Mouse (Mus musculus): Measurements from ENCODE around the gene Gpx3. TPM values are rescaled to one million over a fixed set of nuclear protein-coding genes. Genes with fewer than 3 reads are reported as not detected.

The Gpx3 gene
- polyA plus RNA-seq, 1 experiment, result 0.79 TPM

DNA sequence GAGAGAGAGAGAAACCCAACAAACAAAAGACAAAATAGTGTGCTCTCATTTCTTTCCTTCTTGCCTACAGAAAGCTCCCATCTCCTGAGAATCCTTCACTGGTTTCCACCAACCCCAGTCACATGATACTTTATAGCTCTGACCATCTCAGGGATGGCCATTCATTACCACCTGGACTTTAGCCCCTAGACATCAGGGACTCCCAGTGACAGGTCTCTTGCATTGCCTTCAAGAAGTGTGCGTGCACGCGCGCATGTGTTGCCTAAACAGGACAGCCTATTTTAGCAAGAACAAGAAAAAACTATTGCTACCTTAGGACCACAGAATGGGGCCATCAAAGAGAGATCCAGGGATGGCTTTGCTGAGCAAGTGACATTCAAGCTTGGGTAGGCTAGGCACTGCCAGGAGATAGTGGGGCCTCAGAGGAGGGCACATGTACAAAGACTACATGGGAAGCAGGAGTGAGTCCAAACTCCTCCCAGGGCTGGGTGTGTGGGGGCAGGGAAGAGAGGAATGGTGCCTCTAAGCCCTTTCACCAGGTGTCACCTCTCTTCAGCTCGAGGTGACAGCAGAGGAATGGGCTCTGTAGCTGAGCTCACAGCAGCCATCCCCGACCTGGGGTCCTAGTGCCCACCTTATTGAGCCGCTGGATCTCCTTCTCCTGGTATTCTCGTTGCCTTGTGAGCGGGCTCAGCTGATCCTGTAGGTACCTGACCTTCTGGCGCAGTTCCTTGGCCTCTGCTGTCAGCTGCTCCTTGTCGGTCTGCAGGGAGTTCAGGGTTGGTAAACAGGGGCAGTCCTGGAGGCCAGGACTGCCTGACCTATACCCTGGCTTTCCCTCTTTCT, 18.1 kb downstream of the Gpx3 start:
- Histone ChIP-seq H3K9me3 (ENCODE audit: control insufficient read depth, low read length) (no peaks in the 10 kb centered on the region), H3K36me3 (ENCODE audit: control insufficient read depth) (peaks cover 59% of the 10 kb centered on the region), H3K4me1 (ENCODE audit: control insufficient read depth) (no peaks in the 10 kb centered on the region; the same call in 1 of the 2 replicates), H3K4me3 (replicated peaks) (no peak overlapping the region), H3K27me3 (ENCODE audit: control insufficient read depth) (no peaks in the 10 kb centered on the region)
- TF ChIP-seq GATA1 (IDR thresholded peaks at IDR 0.05; ENCODE audit: low read length) (no peak), TAL1 (IDR thresholded peaks at IDR 0.05; ENCODE audit: low read length) (no peak)

DNA sequence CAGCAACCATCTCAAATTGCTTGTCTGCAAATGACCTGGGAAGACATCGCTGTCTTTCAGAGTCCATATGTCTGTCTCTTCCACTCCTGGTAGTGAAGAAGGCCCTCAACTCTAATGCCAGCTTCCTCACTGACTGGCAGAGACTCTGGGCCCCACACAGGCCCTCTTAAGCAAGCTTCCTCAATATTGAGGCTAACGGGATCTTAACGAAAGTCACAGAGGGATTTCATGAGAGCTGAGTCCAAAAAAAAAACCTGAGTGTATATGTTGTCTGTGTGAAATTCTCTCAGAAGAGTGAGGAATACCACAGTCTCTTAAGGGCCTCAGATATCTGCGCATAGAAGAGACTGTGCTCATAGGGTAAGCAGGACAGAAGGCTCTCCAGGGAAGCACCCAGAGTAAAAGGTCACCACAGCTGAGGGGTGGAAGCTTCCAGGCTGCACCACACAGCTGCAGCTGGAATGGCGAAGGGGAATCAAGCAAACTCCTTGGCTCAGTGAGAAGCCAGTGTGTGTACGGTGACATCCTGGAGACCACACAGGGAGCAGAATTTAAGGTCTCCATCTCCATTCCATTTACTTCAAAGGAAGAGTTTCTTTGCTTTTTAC, 18.8 kb downstream of the Gpx3 start:
- TF ChIP-seq TAL1 (IDR thresholded peaks at IDR 0.05; ENCODE audit: low read length), result no peak
- TF ChIP-seq GATA1 (IDR thresholded peaks at IDR 0.05; ENCODE audit: low read length), result no peak
- H3K36me3 ChIP-seq (ENCODE audit: control insufficient read depth), result peaks cover 61% of the 10 kb centered on the region
- H3K4me3 ChIP-seq (replicated peaks), result no peak overlapping the region

DNA sequence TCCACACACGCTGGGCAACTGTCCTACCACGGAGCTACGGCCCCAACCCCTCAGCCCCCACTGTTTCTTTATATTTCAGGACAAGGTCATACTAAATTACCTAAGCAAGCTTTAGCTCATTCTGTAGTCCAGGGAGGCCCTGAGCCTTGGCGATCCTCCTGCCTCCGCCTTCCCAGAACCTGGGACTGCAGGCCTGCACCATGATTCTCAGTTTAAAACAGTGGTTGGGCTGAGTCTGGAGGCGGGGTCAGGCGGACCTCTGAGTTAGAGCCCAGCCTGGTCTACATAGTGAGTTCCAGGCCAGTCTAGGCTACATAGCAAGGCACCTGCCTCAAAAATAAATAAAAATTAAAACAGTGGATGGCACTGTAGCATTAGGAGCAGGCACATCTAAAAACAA, 19.5 kb downstream of the Gpx3 start:
- H3K4me1 ChIP-seq (ENCODE audit: control insufficient read depth), result no peaks in the 10 kb centered on the region; the same call in 1 of the 2 replicates
- H3K27me3 ChIP-seq (ENCODE audit: control insufficient read depth), result no peaks in the 10 kb centered on the region
- no peak overlapping the region for H3K4me3 ChIP-seq (replicated peaks)
- TF ChIP-seq TAL1 (IDR thresholded peaks at IDR 0.05; ENCODE audit: low read length) (no peak), GATA1 (IDR thresholded peaks at IDR 0.05; ENCODE audit: low read length) (no peak)
- H3K9me3 ChIP-seq (ENCODE audit: control insufficient read depth, low read length), result no peaks in the 10 kb centered on the region
- H3K36me3 ChIP-seq (ENCODE audit: control insufficient read depth), result peaks cover 64% of the 10 kb centered on the region

More for the DNA sequence above, 18.8 kb downstream of the Gpx3 start:
- Histone ChIP-seq H3K9me3 (ENCODE audit: control insufficient read depth, low read length) (no peaks in the 10 kb centered on the region), H3K4me1 (ENCODE audit: control insufficient read depth) (no peaks in the 10 kb centered on the region; the same call in 1 of the 2 replicates), H3K27me3 (ENCODE audit: control insufficient read depth) (no peaks in the 10 kb centered on the region)

- H3K4me1 ChIP-seq (ENCODE audit: control insufficient read depth), result no peaks in the 10 kb centered on the region; the same call in 1 of the 2 replicates
- H3K36me3 ChIP-seq (ENCODE audit: control insufficient read depth), result peaks cover 63% of the 10 kb centered on the region
- no peaks in the 10 kb centered on the region for H3K27me3 ChIP-seq (ENCODE audit: control insufficient read depth)
- H3K9me3 ChIP-seq (ENCODE audit: control insufficient read depth, low read length), result no peaks in the 10 kb centered on the region
- no peak overlapping the region for H3K4me3 ChIP-seq (replicated peaks)
- no peak for TF ChIP-seq TAL1 (IDR thresholded peaks at IDR 0.05; ENCODE audit: low read length)
- no peak for TF ChIP-seq GATA1 (IDR thresholded peaks at IDR 0.05; ENCODE audit: low read length)
These were observed 20.2 kb downstream of the Gpx3 start for GRCm38 (mm10) chr11:54922488-54922887.

DNA sequence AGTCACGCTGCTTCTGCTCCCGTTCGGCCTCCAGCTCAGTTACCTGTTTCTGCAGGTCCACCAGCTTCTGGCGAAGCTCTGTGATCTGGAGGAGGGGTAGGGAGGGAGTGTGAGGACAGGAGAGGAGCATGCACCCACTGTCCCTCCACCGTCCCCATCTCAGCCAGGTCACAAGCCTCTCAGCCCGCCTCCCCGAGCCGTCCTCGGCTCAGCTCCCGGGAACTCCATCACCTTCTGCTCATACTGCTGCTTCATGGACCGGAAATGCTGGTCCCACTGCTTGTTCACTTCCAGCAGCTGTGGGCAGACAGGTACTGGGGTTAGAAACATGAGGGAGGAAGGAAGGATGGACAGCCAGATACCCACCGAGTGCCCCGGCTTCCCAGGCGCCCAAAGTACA, 21.9 kb downstream of the Gpx3 start:
- no peaks in the 10 kb centered on the region; the same call in 1 of the 2 replicates for H3K4me1 ChIP-seq (ENCODE audit: control insufficient read depth)

GRCm38 (mm10) chr11:54927346-54928140, 25.3 kb downstream of the Gpx3 start:
- H3K36me3 ChIP-seq (ENCODE audit: control insufficient read depth), result peaks cover 80% of the 10 kb centered on the region
- no peaks in the 10 kb centered on the region for H3K27me3 ChIP-seq (ENCODE audit: control insufficient read depth)
- no peak for TF ChIP-seq TAL1 (IDR thresholded peaks at IDR 0.05; ENCODE audit: low read length)
- no peak for TF ChIP-seq GATA1 (IDR thresholded peaks at IDR 0.05; ENCODE audit: low read length)

More for the DNA sequence above, 21.9 kb downstream of the Gpx3 start:
- TF ChIP-seq GATA1 (IDR thresholded peaks at IDR 0.05; ENCODE audit: low read length), result no peak
- TF ChIP-seq TAL1 (IDR thresholded peaks at IDR 0.05; ENCODE audit: low read length), result no peak
- Histone ChIP-seq H3K9me3 (ENCODE audit: control insufficient read depth, low read length) (no peaks in the 10 kb centered on the region), H3K36me3 (ENCODE audit: control insufficient read depth) (peaks cover 65% of the 10 kb centered on the region), H3K27me3 (ENCODE audit: control insufficient read depth) (no peaks in the 10 kb centered on the region), H3K4me3 (replicated peaks) (no peak overlapping the region)

DNA sequence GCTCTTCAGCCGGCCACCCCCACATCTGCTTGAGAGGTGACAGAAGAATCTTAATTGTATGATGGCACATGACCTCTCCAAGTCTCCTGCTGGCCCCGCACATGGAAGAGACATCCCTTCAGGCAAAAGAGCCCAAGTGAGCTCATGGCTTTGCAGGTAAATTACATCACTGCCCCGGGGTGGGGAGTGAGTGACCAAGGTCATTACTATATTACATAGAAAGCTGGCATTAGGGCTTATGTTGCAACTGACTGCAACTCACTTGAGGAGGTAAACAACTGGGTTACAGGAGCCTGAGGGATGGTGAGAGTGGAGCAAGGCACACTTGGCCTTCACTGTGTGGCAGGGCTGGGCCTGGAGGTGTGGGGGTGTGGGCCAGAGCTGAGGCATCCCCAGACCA, 26.0 kb downstream of the Gpx3 start:
- Histone ChIP-seq H3K4me1 (ENCODE audit: control insufficient read depth) (no peaks in the 10 kb centered on the region), H3K4me3 (replicated peaks) (no peak overlapping the region), H3K36me3 (ENCODE audit: control insufficient read depth) (peaks cover 80% of the 10 kb centered on the region), H3K27me3 (ENCODE audit: control insufficient read depth) (no peaks in the 10 kb centered on the region), H3K9me3 (ENCODE audit: control insufficient read depth, low read length) (no peaks in the 10 kb centered on the region)
- no peak for TF ChIP-seq TAL1 (IDR thresholded peaks at IDR 0.05; ENCODE audit: low read length)
- TF ChIP-seq GATA1 (IDR thresholded peaks at IDR 0.05; ENCODE audit: low read length), result no peak

More at GRCm38 (mm10) chr11:54927346-54928140, 25.3 kb downstream of the Gpx3 start:
- Histone ChIP-seq H3K4me3 (replicated peaks) (no peak overlapping the region), H3K9me3 (ENCODE audit: control insufficient read depth, low read length) (no peaks in the 10 kb centered on the region), H3K4me1 (ENCODE audit: control insufficient read depth) (no peaks in the 10 kb centered on the region)

DNA sequence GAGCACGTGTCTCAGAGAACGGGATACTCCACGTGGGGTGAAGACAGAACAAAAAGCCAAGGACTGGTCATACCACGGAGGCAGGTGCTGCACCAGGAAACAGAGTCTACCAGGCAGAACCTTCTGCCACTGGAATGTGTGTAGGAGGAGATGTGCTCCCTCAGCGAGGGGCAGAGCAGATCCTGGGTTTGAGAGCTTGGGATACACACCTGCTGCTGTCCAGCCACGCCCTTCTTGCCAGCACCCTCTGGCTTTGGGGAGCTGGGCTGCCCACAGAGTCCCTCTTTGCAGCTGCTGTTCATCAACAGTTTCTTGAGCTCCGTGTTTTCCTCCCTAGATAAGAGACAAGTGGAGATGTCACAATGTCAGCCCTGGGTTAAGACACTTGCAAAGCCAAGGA, 26.6 kb downstream of the Gpx3 start:
- Histone ChIP-seq H3K27me3 (ENCODE audit: control insufficient read depth) (no peaks in the 10 kb centered on the region), H3K9me3 (ENCODE audit: control insufficient read depth, low read length) (no peaks in the 10 kb centered on the region), H3K4me1 (ENCODE audit: control insufficient read depth) (no peaks in the 10 kb centered on the region), H3K4me3 (replicated peaks) (no peak overlapping the region), H3K36me3 (ENCODE audit: control insufficient read depth) (peaks cover 80% of the 10 kb centered on the region)
- TF ChIP-seq TAL1 (IDR thresholded peaks at IDR 0.05; ENCODE audit: low read length) (no peak), GATA1 (IDR thresholded peaks at IDR 0.05; ENCODE audit: low read length) (no peak)

All from erythroblast, embryonic 14.5 days (primary cell).